Mouse (Mus musculus): ENCODE results near the gene Cwc27. TPM values are rescaled to one million over a fixed set of nuclear protein-coding genes. Genes with fewer than 3 reads are reported as not detected.

The Cwc27 gene
- polyA plus RNA-seq, 1 experiment from 2014 or later = 27.9 TPM

DNA sequence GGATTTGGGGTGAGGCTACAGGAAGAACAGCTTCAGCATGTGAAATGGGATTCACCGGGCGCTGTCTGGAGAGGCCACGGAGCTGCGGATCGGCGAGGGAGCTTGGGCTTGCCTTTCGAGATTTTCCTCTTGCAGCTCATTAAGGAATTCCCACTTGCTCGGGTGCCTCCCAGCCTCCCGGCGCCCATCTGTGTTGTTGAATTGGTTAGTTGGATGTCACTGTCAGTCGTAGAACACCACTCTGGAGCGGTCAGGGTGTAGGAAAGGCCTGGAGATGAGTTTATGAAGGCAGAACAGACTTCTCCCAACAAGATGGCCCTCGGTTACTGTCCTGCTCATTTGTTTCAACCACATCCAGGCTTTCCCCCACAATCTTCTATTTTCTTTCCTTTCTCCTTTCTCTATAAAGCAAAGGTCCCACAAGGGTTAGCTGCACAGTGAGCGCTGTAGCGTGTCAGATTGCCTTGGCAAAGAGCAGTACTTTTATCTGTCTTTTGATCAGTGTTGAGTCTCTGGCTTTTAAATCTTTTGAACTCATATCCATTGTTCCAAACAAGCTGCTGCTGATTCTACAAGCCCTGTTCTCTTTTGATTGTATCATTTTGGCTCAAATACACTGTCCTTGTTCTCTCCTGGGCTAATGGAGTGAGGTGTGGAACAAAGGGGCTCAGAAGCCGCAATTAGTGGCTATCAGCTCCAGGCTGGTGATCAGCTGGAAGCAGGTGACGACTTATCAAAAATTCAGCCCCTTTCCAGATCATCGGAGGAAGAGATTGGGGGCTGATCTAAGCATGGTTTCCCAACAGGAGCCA is 200.7 kb downstream of the Cwc27 start:
- peak; percentile 58 for ATAC-seq (ENCODE audit: low FRiP score)
- no peak overlapping the region for H3K9ac ChIP-seq
- H3K4me1 ChIP-seq = peaks cover 8% of the 10 kb centered on the region
- no peaks in the 10 kb centered on the region for H3K9me3 ChIP-seq (replicated peaks)
- H3K36me3 ChIP-seq = no peaks in the 10 kb centered on the region
- 68% methylated on average over 18 of the region's 18 CpGs for WGBS
- H3K27ac ChIP-seq = no peak overlapping the region
- no peak overlapping the region for H3K4me3 ChIP-seq
- H3K27me3 ChIP-seq = no peaks in the 10 kb centered on the region
- no peak overlapping the region for H3K4me2 ChIP-seq (replicated peaks)

GRCm38 (mm10) chr13:104615111-104615510 is 201.8 kb downstream of the Cwc27 start:
- Histone ChIP-seq H3K36me3 (no peaks in the 10 kb centered on the region), H3K4me3 (no peak overlapping the region), H3K4me1 (peaks cover 8% of the 10 kb centered on the region), H3K9ac (no peak overlapping the region), H3K4me2 (replicated peaks) (no peak overlapping the region), H3K27me3 (no peaks in the 10 kb centered on the region), H3K9me3 (replicated peaks) (no peaks in the 10 kb centered on the region), H3K27ac (no peak overlapping the region)
- no peak for ATAC-seq (ENCODE audit: low FRiP score)
- 96% methylated on average over 7 of the region's 7 CpGs for WGBS

- H3K9me3 ChIP-seq (replicated peaks) = no peaks in the 10 kb centered on the region
Measured at GRCm38 (mm10) chr13:104611296-104611695, 205.6 kb downstream of the Cwc27 start.

GRCm38 (mm10) chr13:104610210-104611111 is 206.5 kb downstream of the Cwc27 start:
- no peak overlapping the region for H3K4me2 ChIP-seq (replicated peaks)
- no peaks in the 10 kb centered on the region for H3K36me3 ChIP-seq
- no peaks in the 10 kb centered on the region for H3K27me3 ChIP-seq
- no peak overlapping the region for H3K9ac ChIP-seq
- no peak overlapping the region for H3K27ac ChIP-seq
- no peaks in the 10 kb centered on the region for H3K9me3 ChIP-seq (replicated peaks)
- WGBS = 84% methylated on average over 22 of the region's 22 CpGs
- H3K4me3 ChIP-seq = no peak overlapping the region
- ATAC-seq (ENCODE audit: low FRiP score) = no peak
- H3K4me1 ChIP-seq = no peaks in the 10 kb centered on the region

More at GRCm38 (mm10) chr13:104611296-104611695, 205.6 kb downstream of the Cwc27 start:
- Histone ChIP-seq H3K36me3 (no peaks in the 10 kb centered on the region), H3K4me2 (replicated peaks) (no peak overlapping the region), H3K27ac (no peak overlapping the region), H3K4me3 (no peak overlapping the region), H3K9ac (no peak overlapping the region), H3K4me1 (peaks cover 4% of the 10 kb centered on the region), H3K27me3 (no peaks in the 10 kb centered on the region)
- ATAC-seq (ENCODE audit: low FRiP score) = no peak
- WGBS = 90% methylated on average over 4 of the region's 4 CpGs

- Histone ChIP-seq H3K4me2 (replicated peaks) (no peak overlapping the region), H3K27me3 (no peaks in the 10 kb centered on the region), H3K36me3 (no peaks in the 10 kb centered on the region), H3K9me3 (replicated peaks) (no peaks in the 10 kb centered on the region), H3K4me3 (no peak overlapping the region), H3K27ac (no peak overlapping the region), H3K9ac (no peak overlapping the region), H3K4me1 (no peaks in the 10 kb centered on the region)
- WGBS = 82% methylated on average over 18 of the region's 18 CpGs
- ATAC-seq (ENCODE audit: low FRiP score) = no peak
Measured at GRCm38 (mm10) chr13:104608516-104608915, 208.4 kb downstream of the Cwc27 start.

DNA sequence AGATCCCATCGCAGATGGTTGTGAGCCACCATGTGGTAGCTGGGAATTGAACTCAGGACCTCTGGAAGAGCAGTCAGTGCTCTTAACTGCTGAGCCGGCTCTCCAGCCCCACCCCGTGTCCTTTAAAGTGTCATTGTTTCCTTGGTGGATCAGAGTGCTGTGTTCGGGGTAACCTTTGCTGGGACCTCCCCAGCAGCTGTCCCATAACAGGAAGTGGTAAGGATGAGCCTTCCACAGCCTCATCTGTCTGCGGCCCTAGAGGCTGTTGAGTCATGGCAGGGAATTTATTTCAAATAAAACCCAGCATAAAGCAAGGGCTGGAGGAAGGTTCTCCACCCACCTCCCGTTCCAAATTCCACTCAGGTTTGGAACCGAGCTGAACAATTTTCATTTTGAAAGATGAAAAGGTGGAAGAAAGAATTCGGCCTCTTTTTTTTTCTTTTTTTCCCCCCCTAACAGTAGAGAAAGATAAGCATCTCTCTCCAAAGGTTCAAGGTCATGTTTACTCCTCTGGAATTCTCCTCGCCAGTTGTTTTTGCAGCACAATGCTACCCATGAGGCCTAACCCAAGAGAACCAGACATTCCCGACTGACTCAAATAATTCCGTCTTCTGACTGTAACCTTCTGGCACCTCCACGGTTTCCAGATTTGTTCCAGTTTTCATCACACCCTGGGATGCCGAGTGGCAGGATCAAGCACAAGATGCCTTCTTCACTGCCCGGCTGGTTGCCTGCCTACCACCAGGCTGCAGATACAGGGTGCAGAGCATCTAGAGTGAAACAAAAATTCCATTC is 210.0 kb downstream of the Cwc27 start:
- no peak overlapping the region for H3K4me3 ChIP-seq
- no peak overlapping the region for H3K27ac ChIP-seq
- WGBS = 65% methylated on average over 14 of the region's 14 CpGs
- H3K4me2 ChIP-seq (replicated peaks) = no peak overlapping the region
- H3K36me3 ChIP-seq = no peaks in the 10 kb centered on the region
- H3K9me3 ChIP-seq (replicated peaks) = no peaks in the 10 kb centered on the region
- H3K4me1 ChIP-seq = no peaks in the 10 kb centered on the region
- H3K9ac ChIP-seq = no peak overlapping the region
- ATAC-seq (ENCODE audit: low FRiP score) = no peak
- no peaks in the 10 kb centered on the region for H3K27me3 ChIP-seq

DNA sequence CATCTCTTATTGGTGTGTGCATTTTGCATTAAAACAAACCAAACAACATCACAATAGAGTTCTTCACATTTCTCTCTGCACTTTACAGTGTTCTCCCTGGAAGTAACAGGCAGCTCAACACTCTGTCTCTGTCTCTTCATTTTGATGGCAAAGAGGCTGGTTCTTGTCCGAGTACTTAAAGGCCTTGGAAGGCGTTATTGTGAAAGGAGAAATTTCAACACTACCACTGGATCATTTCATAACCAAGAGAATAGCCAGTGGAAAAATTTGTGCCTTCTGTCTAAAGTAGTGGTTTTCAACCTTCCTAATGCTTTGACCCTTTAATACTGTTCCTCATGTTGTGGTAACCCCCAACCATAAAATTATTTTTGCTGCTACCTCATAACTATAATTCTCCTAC is 211.8 kb downstream of the Cwc27 start:
- H3K27me3 ChIP-seq = no peaks in the 10 kb centered on the region
- H3K9me3 ChIP-seq (replicated peaks) = no peaks in the 10 kb centered on the region
- ATAC-seq (ENCODE audit: low FRiP score) = no peak
- H3K4me2 ChIP-seq (replicated peaks) = no peak overlapping the region
- H3K9ac ChIP-seq = no peak overlapping the region
- no peaks in the 10 kb centered on the region for H3K4me1 ChIP-seq
- H3K36me3 ChIP-seq = no peaks in the 10 kb centered on the region
- no peak overlapping the region for H3K27ac ChIP-seq
- no peak overlapping the region for H3K4me3 ChIP-seq
- WGBS = 94% methylated on average over 2 of the region's 2 CpGs

DNA sequence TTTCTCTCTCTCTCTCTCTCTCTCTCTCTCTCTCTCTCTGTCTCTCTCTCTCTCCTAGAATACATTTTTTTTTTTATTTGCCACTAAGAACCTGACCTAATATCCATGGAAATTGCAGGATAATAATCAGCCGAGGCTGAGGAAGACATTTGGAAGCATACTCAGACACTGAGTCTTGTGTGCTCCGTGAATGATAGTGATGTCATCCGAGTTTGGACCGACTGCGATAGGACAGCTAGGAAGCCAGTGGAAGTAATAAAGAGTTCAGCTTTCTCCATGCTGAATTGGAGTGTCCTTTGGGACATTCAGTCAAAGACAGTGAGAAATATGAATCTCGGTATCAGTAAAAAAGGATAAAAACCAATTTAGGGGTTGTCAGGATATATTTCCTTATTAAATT is 214.7 kb downstream of the Cwc27 start:
- ATAC-seq (ENCODE audit: low FRiP score) = no peak
- Histone ChIP-seq H3K4me3 (no peak overlapping the region), H3K27me3 (no peaks in the 10 kb centered on the region), H3K9me3 (replicated peaks) (no peaks in the 10 kb centered on the region), H3K4me1 (no peaks in the 10 kb centered on the region), H3K4me2 (replicated peaks) (no peak overlapping the region), H3K36me3 (no peaks in the 10 kb centered on the region), H3K9ac (no peak overlapping the region), H3K27ac (no peak overlapping the region)
- 80% methylated on average over 6 of the region's 6 CpGs for WGBS

GRCm38 (mm10) chr13:104601783-104602182 is 215.2 kb downstream of the Cwc27 start:
- ATAC-seq (ENCODE audit: low FRiP score) = no peak
- no peak overlapping the region for H3K4me2 ChIP-seq (replicated peaks)
- no peaks in the 10 kb centered on the region for H3K36me3 ChIP-seq
- no peak overlapping the region for H3K4me3 ChIP-seq
- H3K27me3 ChIP-seq = no peaks in the 10 kb centered on the region
- no peak overlapping the region for H3K9ac ChIP-seq
- no peaks in the 10 kb centered on the region for H3K9me3 ChIP-seq (replicated peaks)
- H3K4me1 ChIP-seq = no peaks in the 10 kb centered on the region
- H3K27ac ChIP-seq = no peak overlapping the region
- WGBS = 89% methylated on average over 3 of the region's 3 CpGs

GRCm38 (mm10) chr13:104596199-104596598 is 220.7 kb downstream of the Cwc27 start:
- Histone ChIP-seq H3K4me2 (replicated peaks) (no peak overlapping the region), H3K36me3 (no peaks in the 10 kb centered on the region), H3K27me3 (no peaks in the 10 kb centered on the region), H3K4me3 (no peak overlapping the region), H3K4me1 (no peaks in the 10 kb centered on the region), H3K9me3 (replicated peaks) (no peaks in the 10 kb centered on the region), H3K9ac (no peak overlapping the region), H3K27ac (no peak overlapping the region)
- 90% methylated on average over 4 of the region's 4 CpGs for WGBS
- ATAC-seq (ENCODE audit: low FRiP score) = no peak

GRCm38 (mm10) chr13:104594820-104595351 is 222.1 kb downstream of the Cwc27 start:
- Histone ChIP-seq H3K27ac (no peak overlapping the region), H3K36me3 (no peaks in the 10 kb centered on the region), H3K4me2 (replicated peaks) (no peak overlapping the region), H3K9ac (no peak overlapping the region), H3K4me1 (no peaks in the 10 kb centered on the region; the same call in 1 of the 2 replicates), H3K4me3 (no peak overlapping the region), H3K27me3 (no peaks in the 10 kb centered on the region), H3K9me3 (replicated peaks) (no peaks in the 10 kb centered on the region)
- WGBS = 70% methylated on average over 4 of the region's 4 CpGs
- no peak for ATAC-seq (ENCODE audit: low FRiP score)

DNA sequence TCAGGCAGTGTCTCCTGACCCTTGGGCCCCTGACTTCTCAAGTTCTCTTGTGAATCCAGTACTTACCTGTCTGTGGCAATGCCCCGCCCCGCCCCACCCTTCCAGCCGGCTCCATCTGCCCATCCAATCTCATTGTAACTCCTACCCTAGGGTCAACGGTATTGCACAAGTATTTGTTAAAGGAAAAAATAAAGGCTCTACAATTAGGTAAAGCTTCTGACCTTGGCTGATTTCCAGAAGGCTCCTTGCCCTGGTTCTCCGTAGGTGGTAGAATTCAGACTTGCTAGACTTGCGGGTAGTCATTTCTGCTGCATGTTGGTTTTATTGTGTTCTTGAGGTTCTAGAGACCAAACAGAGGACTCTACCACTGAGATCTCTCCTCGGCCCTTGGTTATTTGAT is 226.0 kb downstream of the Cwc27 start:
- no peaks in the 10 kb centered on the region; the same call in 1 of the 2 replicates for H3K4me1 ChIP-seq
- H3K9me3 ChIP-seq (replicated peaks) = no peaks in the 10 kb centered on the region
- no peak overlapping the region for H3K4me3 ChIP-seq
- H3K4me2 ChIP-seq (replicated peaks) = no peak overlapping the region
- no peak overlapping the region for H3K9ac ChIP-seq
- no peak overlapping the region for H3K27ac ChIP-seq
- 89% methylated on average over 7 of the region's 7 CpGs for WGBS
- no peak for ATAC-seq (ENCODE audit: low FRiP score)
- no peaks in the 10 kb centered on the region for H3K36me3 ChIP-seq
- H3K27me3 ChIP-seq = no peaks in the 10 kb centered on the region
